In genomic region chr16:45960978-45961377, GRCm38 (mm10) we compare ENCODE assay signal across 31 mouse cellular contexts.
"Had no signal": no experiment of that assay in that cellular context is flagged by ENCODE, and none has a peak within 500 bp of the region (broad histone marks: within the 10 kb centered on the region; RNA-seq: fewer than 3 reads in every experiment).

No protein-coding gene starts in this region.

- ATAC-seq: hindbrain, embryonic 16.5 days; hindbrain, postnatal 0 days; inflammation-experienced regulatory T-cells, adult 6 months; intestine, embryonic 15.5 days had no signal

- H3K4me1 ChIP-seq: hindbrain, embryonic 12.5 days; hindbrain, embryonic 13.5 days; hindbrain, embryonic 15.5 days had no signal

- H3K27me3 ChIP-seq: heart, embryonic 12.5 days; heart, embryonic 13.5 days; heart, embryonic 15.5 days; hindbrain, embryonic 12.5 days; hindbrain, embryonic 13.5 days; hindbrain, embryonic 15.5 days; intestine, embryonic 15.5 days; kidney, embryonic 15.5 days had no signal

- H3K9me3 ChIP-seq: heart, embryonic 10.5 days; heart, embryonic 12.5 days; heart, embryonic 13.5 days; heart, embryonic 15.5 days; hindbrain, embryonic 10.5 days; hindbrain, embryonic 12.5 days; hindbrain, embryonic 13.5 days; hindbrain, embryonic 15.5 days; intestine, embryonic 15.5 days; kidney, embryonic 15.5 days had no signal

- H3K36me3 ChIP-seq: heart, embryonic 10.5 days; heart, embryonic 12.5 days; heart, embryonic 13.5 days; heart, embryonic 15.5 days; hindbrain, embryonic 10.5 days; hindbrain, embryonic 12.5 days; intestine, embryonic 15.5 days; kidney, embryonic 15.5 days had no signal

- H3K4me2 ChIP-seq: heart, embryonic 11.5 days; heart, embryonic 12.5 days; heart, embryonic 13.5 days; heart, embryonic 15.5 days; hindbrain, embryonic 12.5 days; hindbrain, embryonic 13.5 days; hindbrain, embryonic 14.5 days; hindbrain, embryonic 15.5 days; intestine, embryonic 15.5 days; kidney, embryonic 15.5 days had no signal

- H3K27ac ChIP-seq: heart, embryonic 10.5 days; heart, embryonic 13.5 days; heart, embryonic 15.5 days; hindbrain, embryonic 10.5 days; hindbrain, embryonic 12.5 days; hindbrain, embryonic 13.5 days; hindbrain, embryonic 14.5 days; hindbrain, embryonic 15.5 days; hindbrain, postnatal 0 days; intestine, embryonic 15.5 days; kidney, embryonic 15.5 days; layer of hippocampus, adult 2 months; left cerebral cortex, adult 2 months had no signal

- DNase-seq: heart, postnatal 14 days; heart, postnatal 36 days; heart, postnatal 4 days; kidney, adult 11 months; kidney, adult 18-20 months; kidney, adult 2 months; kidney, adult 8-10 months; kidney, adult 9 months; kidney, postnatal 10 days; kidney, postnatal 14 days; kidney, postnatal 25 days; kidney, postnatal 4 days; layer of hippocampus, adult 9-11 months; layer of hippocampus, postnatal 36 days had no signal

- H3K4me3 ChIP-seq: heart, embryonic 10.5 days; heart, embryonic 12.5 days; heart, embryonic 13.5 days; heart, embryonic 15.5 days; hindbrain, embryonic 10.5 days; hindbrain, embryonic 12.5 days; hindbrain, embryonic 13.5 days; hindbrain, embryonic 15.5 days; intestine, embryonic 15.5 days; kidney, embryonic 15.5 days; layer of hippocampus, adult 2 months; left cerebral cortex, adult 2 months had no signal

- H3K9ac ChIP-seq: heart, embryonic 12.5 days; heart, embryonic 13.5 days; heart, embryonic 15.5 days; hindbrain, embryonic 12.5 days; hindbrain, embryonic 13.5 days; hindbrain, embryonic 14.5 days; hindbrain, embryonic 15.5 days; intestine, embryonic 15.5 days; kidney, embryonic 15.5 days had no signal
